Mouse (Mus musculus): ENCODE data around the gene Diras1.

DNA sequence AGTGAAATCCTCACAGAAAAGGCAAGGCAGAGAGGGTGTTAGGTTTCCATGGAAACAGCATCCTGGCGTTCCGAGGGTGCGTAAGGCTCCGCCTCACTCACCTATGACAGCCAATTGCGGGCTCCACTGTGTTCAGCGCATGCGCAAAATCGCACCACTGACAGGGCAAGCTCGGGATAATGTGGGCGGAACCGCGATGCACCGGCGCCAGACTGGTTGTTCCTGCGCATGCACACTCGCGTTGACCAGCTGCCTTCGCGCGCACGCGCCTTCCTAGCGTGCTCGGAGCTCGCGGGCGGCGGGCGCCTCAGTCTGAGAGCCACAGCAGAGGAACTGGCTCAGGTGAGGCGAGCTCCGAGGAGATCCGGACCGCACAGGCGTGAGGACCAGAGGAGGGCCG lies 44.4 kb upstream of the Diras1 start, which contains the start of gene Thop1:
- TF ChIP-seq CTCF (IDR thresholded peaks at IDR 0.05; ENCODE audit: low read depth) (no peak), EP300 (IDR thresholded peaks at IDR 0.05; ENCODE audit: low read depth) (no peak)
